Mouse (Mus musculus) adrenal gland, adult (tissue): ENCODE data around the gene Ndufa13.

Experiments
- DNase-seq, 2 experiments: peaks; one replicate each; pipeline ENCODE4 v3.0.0; 2022 to 2023; ENCODE audit warnings: low spot score in 1 of 2; ENCODE audit not compliant: inconsistent age in 2 of 2

The Ndufa13 gene

GRCm38 (mm10) chr8:69847167-69848065, 54.9 kb downstream of the Ndufa13 start:
- DNase-seq: no peak
